Mouse (Mus musculus): ENCODE measurements around the gene Sgms1.

DNA sequence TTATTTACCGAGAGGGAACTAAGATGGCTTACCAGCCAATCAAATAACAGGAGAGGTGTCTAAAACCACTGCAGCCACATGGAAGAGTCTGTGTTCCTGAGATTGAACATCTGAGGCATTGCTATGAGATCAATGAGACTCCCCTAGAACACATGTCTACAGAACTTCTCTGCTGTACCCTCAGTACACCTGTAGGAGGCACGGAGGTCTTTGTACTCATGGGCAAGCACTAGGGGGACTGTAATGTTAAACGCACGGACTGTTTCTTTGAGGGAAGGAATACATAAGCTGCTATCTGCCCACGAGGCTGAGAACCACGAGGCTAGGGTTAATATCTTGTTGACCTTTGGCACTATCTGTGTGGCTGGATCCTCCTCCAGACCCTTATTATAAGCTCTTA, 237.0 kb downstream of the Sgms1 start:
- TF ChIP-seq CTCF (IDR thresholded peaks at IDR 0.05; ENCODE audit: borderline replicate concordance, insufficient read depth, low read length) (no peak), POLR2A (IDR thresholded peaks at IDR 0.05; ENCODE audit: low read depth, low read length) (no peak)

Measured in embryonic fibroblast, embryonic 13.5 days (primary cell).